ENCODE assay signal across 9 mouse cellular contexts in the genomic region with DNA sequence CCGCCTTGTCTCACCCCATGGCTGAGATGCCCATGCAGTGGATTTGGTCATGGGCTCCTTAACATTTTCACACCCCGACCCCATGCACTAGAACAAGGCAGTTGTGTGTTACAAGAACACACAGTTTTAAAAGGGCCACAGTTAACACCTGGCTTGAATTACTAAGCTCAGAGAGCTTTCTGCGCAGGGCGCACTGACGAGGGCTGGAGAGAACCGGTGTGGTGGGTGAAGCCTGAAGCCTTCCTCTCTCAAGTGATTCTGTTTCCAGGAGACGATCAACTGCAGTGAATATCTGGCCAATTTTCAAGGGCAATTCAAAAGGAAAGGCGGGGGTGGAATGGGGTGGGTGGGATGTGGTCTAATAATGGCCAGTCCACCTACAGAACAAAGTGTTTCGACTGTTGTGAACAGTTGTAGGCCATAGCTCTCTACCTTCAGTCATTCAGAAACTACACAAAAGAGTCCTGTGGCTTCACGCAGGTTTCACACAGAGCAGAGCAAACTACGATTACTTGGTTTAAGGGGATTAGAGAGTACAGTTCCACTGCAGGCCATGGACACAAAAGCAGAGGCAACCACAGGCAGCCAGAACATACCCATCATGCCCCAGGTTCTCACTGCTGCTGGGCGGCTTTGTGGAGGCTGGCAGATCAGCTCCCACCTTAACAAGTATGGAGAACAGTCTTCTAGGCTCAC.
DNase-seq lines count a peak whose midpoint lies in the region; ATAC-seq and TF ChIP-seq lines count a peak whose summit lies in the region.
"Had no signal": no experiment of that assay in that cellular context is flagged by ENCODE, and none has a peak within 500 bp of the region (broad histone marks: within the 10 kb centered on the region; RNA-seq: fewer than 3 reads in every experiment).

No protein-coding gene starts in this region.

- peak overlapping the region; percentile 70 for H3K27ac ChIP-seq in kidney, adult 2 months (ENCODE audit: insufficient read depth, low read depth, low read length)
- H3K27ac ChIP-seq in embryonic facial prominence, embryonic 10.5 days (replicated peaks) = peak overlapping the region; percentile 81
- H3K27ac ChIP-seq in midbrain, embryonic 12.5 days (replicated peaks) = peak overlapping the region; percentile 20; the same call in 1 of the 2 replicates
- no peak overlapping the region for H3K27ac ChIP-seq in liver, postnatal 0 days (ENCODE audit: low read depth)

- H3K27me3 ChIP-seq in kidney, adult 2 months (replicated peaks; ENCODE audit: control insufficient read depth, insufficient read depth, low read length) = no peaks in the 10 kb centered on the region
- H3K27me3 ChIP-seq in embryonic facial prominence, embryonic 10.5 days (replicated peaks; ENCODE audit: low read depth, poor library complexity, severe bottlenecking) = no peaks in the 10 kb centered on the region
- H3K27me3 ChIP-seq in midbrain, embryonic 12.5 days = peaks cover 86% of the 10 kb centered on the region
- no peaks in the 10 kb centered on the region for H3K27me3 ChIP-seq in liver, postnatal 0 days (ENCODE audit: insufficient read depth, low read length)

- H3K4me1 ChIP-seq in kidney, adult 2 months (ENCODE audit: control insufficient read depth, insufficient read depth, low read length) = peaks cover 5% of the 10 kb centered on the region
- H3K4me1 ChIP-seq in embryonic facial prominence, embryonic 10.5 days = peaks cover 71% of the 10 kb centered on the region
- peaks cover 22% of the 10 kb centered on the region for H3K4me1 ChIP-seq in midbrain, embryonic 12.5 days
- H3K4me1 ChIP-seq in liver, postnatal 0 days (ENCODE audit: insufficient read depth) = no peaks in the 10 kb centered on the region

- peaks cover 2% of the 10 kb centered on the region for H3K36me3 ChIP-seq in kidney, adult 2 months (ENCODE audit: control insufficient read depth, insufficient read depth, low read length)
- peaks cover 71% of the 10 kb centered on the region for H3K36me3 ChIP-seq in embryonic facial prominence, embryonic 10.5 days (replicated peaks)
- H3K36me3 ChIP-seq in midbrain, embryonic 12.5 days = peaks cover 58% of the 10 kb centered on the region
- H3K36me3 ChIP-seq in liver, postnatal 0 days (replicated peaks; ENCODE audit: insufficient read depth, low read length) = peaks cover 17% of the 10 kb centered on the region

- no peak for TF ChIP-seq POLR2A in kidney, adult 2 months (IDR thresholded peaks at IDR 0.05; ENCODE audit: low read depth, low read length)

- H3K9ac ChIP-seq in midbrain, embryonic 12.5 days (replicated peaks) = no peak overlapping the region
- no peak overlapping the region for H3K9ac ChIP-seq in liver, postnatal 0 days (replicated peaks)

- no peak for TF ChIP-seq CTCF in kidney, adult 2 months (conservative IDR thresholded peaks at IDR 0.05; ENCODE audit: insufficient read depth, insufficient read length, low read depth, low read length)
- no peak for TF ChIP-seq CTCF in liver, postnatal 0 days (IDR thresholded peaks at IDR 0.05; ENCODE audit: low read depth)

- H3K4me3 ChIP-seq in kidney, adult 2 months (ENCODE audit: insufficient read depth, low read depth, low read length) = no peak overlapping the region
- H3K4me3 ChIP-seq in embryonic facial prominence, embryonic 10.5 days = no peak overlapping the region
- H3K4me3 ChIP-seq in midbrain, embryonic 12.5 days = no peak overlapping the region
- H3K4me3 ChIP-seq in liver, postnatal 0 days (ENCODE audit: low read depth, low read length) = no peak overlapping the region

- no peak overlapping the region for H3K4me2 ChIP-seq in midbrain, embryonic 12.5 days (replicated peaks)
- no peak overlapping the region for H3K4me2 ChIP-seq in liver, postnatal 0 days (ENCODE audit: low read depth, low read length)

- WGBS in kidney, adult 2 months = 70% methylated on average over 12 of the region's 12 CpGs
- 49% methylated on average over 12 of the region's 12 CpGs for WGBS in embryonic facial prominence, embryonic 10.5 days
- WGBS in midbrain, embryonic 12.5 days = 43% methylated on average over 12 of the region's 12 CpGs
- 85% methylated on average over 12 of the region's 12 CpGs for WGBS in liver, postnatal 0 days (ENCODE audit: insufficient replicate concordance)

- ATAC-seq in midbrain, embryonic 12.5 days (ENCODE audit: low FRiP score, low read depth) = peak; percentile 90
- no peak for ATAC-seq in CD4-positive, CD25-positive, alpha-beta regulatory T cell, adult 4 months
- ATAC-seq in liver, postnatal 0 days = no peak
- no peak for ATAC-seq in erythroid progenitor cell, adult 5-6 weeks (replicated peaks; ENCODE audit: low FRiP score, poor library complexity, severe bottlenecking)

- H3K9me3 ChIP-seq in embryonic facial prominence, embryonic 10.5 days = no peaks in the 10 kb centered on the region
- no peaks in the 10 kb centered on the region for H3K9me3 ChIP-seq in midbrain, embryonic 12.5 days
- no peaks in the 10 kb centered on the region for H3K9me3 ChIP-seq in liver, postnatal 0 days (ENCODE audit: low read length)

- no peak for TF ChIP-seq EP300 in liver, postnatal 0 days (IDR thresholded peaks at IDR 0.05; ENCODE audit: low read depth)

- peak; percentile 25 for DNase-seq in kidney, adult 2 months
- no peak for DNase-seq in kidney, postnatal 14 days
- DNase-seq in embryonic facial prominence, embryonic 10.5 days (ENCODE audit: low spot score) = peak; percentile 59
- peak; percentile 72 for DNase-seq in forelimb bud, embryonic 11.5 days (ENCODE audit: low read depth, low spot score)
- DNase-seq in liver, postnatal 0 days = no peak
- DNase-seq: thymus, adult 18-20 months had no signal

Comparison
In these comparisons a context has a peak if more than half of its experiments do, and no peak if none do; other contexts are left out.
1. DNase-seq: peak in kidney, adult 2 months (single experiment), embryonic facial prominence, embryonic 10.5 days (single experiment) and forelimb bud, embryonic 11.5 days (single experiment); none in kidney, postnatal 14 days (single experiment) and liver, postnatal 0 days (single experiment).